Mouse (Mus musculus) CH12.LX (cell line): ENCODE results near the gene Rps12. TPM values are rescaled to one million over a fixed set of nuclear protein-coding genes. Genes with fewer than 3 reads are reported as not detected.

Experiments
- DNase-seq: peaks from one replicate; pipeline ENCODE4 v3.0.0-alpha.2; 2013; ENCODE audit errors: extremely low read depth
- H3K27ac ChIP-seq: 2 replicates; pipeline ENCODE4 v1.5.1; 2012; ENCODE audit warnings: low read depth, mild to moderate bottlenecking, control low read depth, moderate library complexity; ENCODE audit not compliant: insufficient read depth
- H3K27me3 ChIP-seq: replicated peaks from 2 replicates; pipeline ENCODE3; 2012; ENCODE audit warnings: inconsistent platforms
- H3K36me3 ChIP-seq, 2 experiments: replicated peaks in 1 of 2; 2 replicates each; pipeline versions ENCODE3 to v1.6.1; 2012; ENCODE audit warnings: inconsistent platforms in 1 of 2, low read length in 1 of 2, mild to moderate bottlenecking in 1 of 2, mixed read lengths in 1 of 2, moderate library complexity in 1 of 2; ENCODE audit not compliant: control insufficient read depth in 1 of 2, insufficient read depth in 1 of 2
- H3K4me1 ChIP-seq, 2 experiments: 2 replicates each; pipeline ENCODE4 v1.6.1; 2012; ENCODE audit warnings: inconsistent platforms in 1 of 2, moderate library complexity in 1 of 2; ENCODE audit not compliant: insufficient read depth in 2 of 2, control insufficient read depth in 1 of 2
- H3K4me2 ChIP-seq: 2 replicates; pipeline ENCODE4 v1.6.1; 2012; ENCODE audit warnings: low read depth, mild to moderate bottlenecking, control low read depth; ENCODE audit not compliant: poor library complexity, insufficient read depth, severe bottlenecking
- H3K4me3 ChIP-seq, 3 experiments: fragments of 150-350 bp in 1 of 3; sonication (generic) in 1 of 3; replicated peaks in 1 of 3; 2 replicates each; pipeline versions ENCODE3 to v1.5.1; 2011 to 2012; ENCODE audit warnings: low read depth in 2 of 3, low read length in 2 of 3, mild to moderate bottlenecking in 2 of 3, moderate library complexity in 2 of 3, control low read depth in 1 of 3, improper control_type of control experiment in 1 of 3, inconsistent platforms in 1 of 3, mixed read lengths in 1 of 3; ENCODE audit not compliant: poor library complexity in 1 of 3
- H3K79me2 ChIP-seq: replicated peaks from 2 replicates; pipeline ENCODE4 v1.6.1; 2012; ENCODE audit warnings: mild to moderate bottlenecking, moderate library complexity; ENCODE audit not compliant: control insufficient read depth, poor library complexity, insufficient read depth, severe bottlenecking; ENCODE audit errors: extremely low read depth
- H3K9ac ChIP-seq: 2 replicates; pipeline ENCODE4 v1.6.1; 2012; ENCODE audit warnings: low read depth, mild to moderate bottlenecking, control low read depth, moderate library complexity; ENCODE audit not compliant: insufficient read depth
- H3K9me3 ChIP-seq: replicated peaks from 2 replicates; pipeline ENCODE3; 2012; ENCODE audit warnings: low read length, inconsistent platforms, mixed read lengths
- BHLHE40 ChIP-seq: IDR thresholded peaks from 2 replicates; pipeline ENCODE4 v1.6.1; 2011; ENCODE audit warnings: mild to moderate bottlenecking, low read depth, low read length, improper control_type of control experiment
- E2F4 ChIP-seq: IDR thresholded peaks from 2 replicates; pipeline ENCODE4 v1.6.1; 2011; ENCODE audit warnings: low read depth, low read length, improper control_type of control experiment; ENCODE audit not compliant: insufficient replicate concordance
- EP300 ChIP-seq: IDR thresholded peaks from 2 replicates; pipeline ENCODE4 v1.6.1; 2011; ENCODE audit warnings: low read length, improper control_type of control experiment
- GABPA ChIP-seq: IDR thresholded peaks from 2 replicates; pipeline ENCODE4 v1.6.1; 2012; ENCODE audit warnings: low read depth, low read length, improper control_type of control experiment, inconsistent platforms; ENCODE audit not compliant: insufficient replicate concordance
- HCFC1 ChIP-seq: IDR thresholded peaks from 2 replicates; pipeline ENCODE4 v1.6.1; 2012; ENCODE audit warnings: low read depth, mild to moderate bottlenecking, inconsistent platforms, low read length, improper control_type of control experiment
- JUN ChIP-seq: IDR thresholded peaks from 2 replicates; pipeline ENCODE4 v1.6.1; 2011; ENCODE audit warnings: low read depth, mild to moderate bottlenecking, low read length, improper control_type of control experiment, moderate library complexity; ENCODE audit not compliant: insufficient read depth
- JUND ChIP-seq: conservative IDR thresholded peaks from 2 replicates; pipeline ENCODE4 v1.6.1; 2011; ENCODE audit warnings: low read depth, low read length, improper control_type of control experiment
- MAFK ChIP-seq: IDR thresholded peaks from 2 replicates; pipeline ENCODE4 v1.6.1; 2011; ENCODE audit warnings: low read length, improper control_type of control experiment; ENCODE audit not compliant: insufficient replicate concordance
- MAZ ChIP-seq: IDR thresholded peaks from 2 replicates; pipeline ENCODE4 v1.6.1; 2012; ENCODE audit warnings: low read depth, mild to moderate bottlenecking, inconsistent platforms, low read length, improper control_type of control experiment, moderate library complexity
- MEF2A ChIP-seq: IDR thresholded peaks from 2 replicates; pipeline ENCODE4 v1.6.1; 2014; ENCODE audit warnings: low read depth, mild to moderate bottlenecking, inconsistent platforms, low read length, improper control_type of control experiment, borderline replicate concordance
- NELFE ChIP-seq: IDR thresholded peaks from 2 replicates; pipeline ENCODE4 v1.6.1; 2011; ENCODE audit warnings: low read depth, low read length, improper control_type of control experiment
- NRF1 ChIP-seq: IDR thresholded peaks from 2 replicates; pipeline ENCODE4 v1.6.1; 2014; ENCODE audit warnings: low read depth, mild to moderate bottlenecking, inconsistent platforms, low read length, improper control_type of control experiment, moderate library complexity
- POLR2A ChIP-seq: IDR thresholded peaks from 2 replicates; pipeline ENCODE4 v1.6.1; 2011; ENCODE audit warnings: low read depth, mild to moderate bottlenecking, improper control_type of control experiment, low read length
- RAD21 ChIP-seq: IDR thresholded peaks from 2 replicates; pipeline ENCODE4 v1.6.1; 2011; ENCODE audit warnings: low read depth, mild to moderate bottlenecking, low read length, improper control_type of control experiment, moderate library complexity
- TCF12 ChIP-seq: IDR thresholded peaks from 2 replicates; pipeline ENCODE4 v1.6.1; 2014; ENCODE audit warnings: low read depth, mild to moderate bottlenecking, inconsistent platforms, low read length, improper control_type of control experiment
- UBTF ChIP-seq: IDR thresholded peaks from 2 replicates; pipeline ENCODE4 v1.6.1; 2012; ENCODE audit warnings: low read depth, mild to moderate bottlenecking, inconsistent platforms, low read length, improper control_type of control experiment, moderate library complexity
- USF2 ChIP-seq: conservative IDR thresholded peaks from 2 replicates; pipeline ENCODE4 v1.6.1; 2011; ENCODE audit warnings: low read depth, low read length, improper control_type of control experiment
- ZNF384 ChIP-seq: IDR thresholded peaks from 2 replicates; pipeline ENCODE4 v1.6.1; 2012; ENCODE audit warnings: low read depth, low read length, improper control_type of control experiment, inconsistent platforms
- dilution Hi-C: fragments of 300-500 bp; cut with MboI; formaldehyde crosslinking; loops from 2 replicates; pipeline ENCODE4 v1.14.3; 2020; ENCODE audit warnings: low sequenced_read_pairs; ENCODE audit not compliant: extremely low pct_unique_long_range_greater_than_20kb, extremely low pct_ligation_motif_present
- in situ Hi-C: fragments of 300-500 bp; cut with MboI; formaldehyde crosslinking; loops from 3 replicates; pipeline ENCODE4 v1.14.3; 2019; ENCODE audit warnings: low sequenced_read_pairs, low pct_ligation_motif_present, low pct_unique_long_range_greater_than_20kb, mixed read lengths
- polyA plus RNA-seq: library from polyadenylated mRNA; unstranded; fragments of >175 nt; gene quantifications from 2 replicates; pipeline ENCODE4 v1.2.1, GENCODE M21; 2012; ENCODE audit warnings: low read depth; ENCODE audit not compliant: insufficient read length
- total RNA-seq, 2 experiments: library from RNA; depleted of rRNA; stranded (reverse); fragments of 300-350 nt in 1 of 2; fragments of >200 nt in 1 of 2; gene quantifications; 2 replicates each; pipeline ENCODE4 v1.2.3; 2012 to 2014

The Rps12 gene
- total and polyA plus RNA-seq, 3 experiments, result 140 to 5,207 (median 4,213) TPM

DNA sequence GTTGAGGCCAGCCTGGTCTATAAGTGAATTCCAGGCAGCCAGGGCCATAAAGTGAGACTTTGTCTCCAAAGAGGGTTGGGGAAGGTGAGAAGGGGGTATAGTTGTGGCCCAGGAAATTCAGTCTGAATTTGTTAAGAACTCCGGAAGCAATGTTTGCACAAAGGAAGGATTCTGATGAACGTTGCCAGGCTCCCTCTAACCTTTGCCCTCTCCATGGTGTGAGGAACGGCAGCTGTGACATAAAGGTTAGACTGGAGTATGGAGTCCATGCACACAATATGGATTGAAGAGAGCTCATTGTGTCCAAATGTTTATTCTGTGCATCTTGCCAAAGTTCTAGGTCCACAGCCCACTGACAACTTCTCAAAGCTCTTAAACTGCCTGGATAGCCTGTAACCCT, 12.9 kb upstream of the Rps12 start:
- Histone ChIP-seq H3K79me2 (no peaks in the 10 kb centered on the region), H3K4me1 (peaks cover 2 to 18% of the 10 kb centered on the region in 2 experiments; a peak in 2 of 4 replicates), H3K36me3 (no peaks in the 10 kb centered on the region), H3K4me3 (no peak overlapping the region), H3K4me2 (no peak overlapping the region), H3K9ac (no peak overlapping the region), H3K9me3 (no peaks in the 10 kb centered on the region), H3K27ac (no peak overlapping the region), H3K27me3 (no peaks in the 10 kb centered on the region)
- no peak for DNase-seq
- TF ChIP-seq JUND, result no peak
- no peak for TF ChIP-seq GABPA
- no peak for TF ChIP-seq USF2
- no peak for TF ChIP-seq ZNF384
- TF ChIP-seq EP300, result no peak
- TF ChIP-seq MEF2A, result no peak
- no peak for TF ChIP-seq RAD21
- TF ChIP-seq TCF12, result no peak
- TF ChIP-seq POLR2A, result no peak
- no peak for TF ChIP-seq E2F4
- TF ChIP-seq MAZ, result no peak
- TF ChIP-seq JUN, result no peak
- no peak for TF ChIP-seq HCFC1
- TF ChIP-seq UBTF, result no peak
- TF ChIP-seq MAFK, result no peak
- in situ Hi-C loops, result loop anchor here (25.0 kb wide), 2 partner anchors 337 to 487 kb away; partner anchors contain the start of gene Stx7
- dilution Hi-C loops, result no loop called here

DNA sequence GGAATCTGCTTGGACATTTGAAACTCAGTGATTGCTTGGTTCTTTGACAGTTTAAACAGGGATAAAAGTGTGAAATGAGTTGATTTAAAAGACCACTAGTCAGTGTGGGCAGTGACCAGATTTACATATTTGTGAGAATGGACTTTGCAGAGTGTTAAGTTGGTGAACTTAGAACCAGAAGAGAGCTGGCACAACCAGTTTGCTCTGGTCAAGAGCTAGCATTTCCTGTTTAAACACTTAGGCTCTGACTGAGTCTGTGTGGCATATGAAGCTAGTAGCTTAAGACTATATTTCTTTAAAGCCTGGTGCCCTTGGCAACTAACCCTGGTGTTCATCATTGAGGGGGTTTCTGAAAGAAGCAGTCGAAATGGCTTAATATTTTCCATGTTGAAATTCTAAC, 11.1 kb upstream of the Rps12 start:
- no peak for DNase-seq
- H3K9ac ChIP-seq, result no peak overlapping the region
- no peaks in the 10 kb centered on the region for H3K27me3 ChIP-seq
- no peak overlapping the region for H3K4me3 ChIP-seq
- H3K4me1 ChIP-seq, result peaks cover 2 to 13% of the 10 kb centered on the region in 2 experiments; a peak in 2 of 4 replicates
- H3K4me2 ChIP-seq, result no peak overlapping the region
- no peaks in the 10 kb centered on the region for H3K36me3 ChIP-seq
- in situ Hi-C loops (no loop called here), dilution Hi-C loops (no loop called here)
- no peak overlapping the region for H3K27ac ChIP-seq
- TF ChIP-seq BHLHE40 (no peak), UBTF (no peak), USF2 (no peak), NELFE (no peak), NRF1 (no peak), E2F4 (no peak)
- H3K9me3 ChIP-seq, result no peaks in the 10 kb centered on the region
- H3K79me2 ChIP-seq, result no peaks in the 10 kb centered on the region
